Mouse (Mus musculus) left cerebral cortex, adult 2 months (tissue): ENCODE results near the gene Scin. TPM values are rescaled to one million over a fixed set of nuclear protein-coding genes. Genes with fewer than 3 reads are reported as not detected.

ENCODE experiments used
- DNase-seq, 2 experiments: peaks; one replicate each; pipeline ENCODE4 v3.0.0; 2021 to 2022; ENCODE audit warnings: low spot score in 2 of 2, mixed read lengths in 1 of 2; ENCODE audit errors: extremely low spot score in 1 of 2
- H3K27ac ChIP-seq: fragments of 200-600 bp; 2 replicates; pipeline ENCODE4 v1.8.1; 2022
- H3K4me3 ChIP-seq: fragments of 200-600 bp; 2 replicates; pipeline ENCODE4 v1.8.1; 2022
- CTCF ChIP-seq: fragments of 200-600 bp; IDR thresholded peaks from 2 replicates; pipeline ENCODE4 v1.8.1; 2022; ENCODE audit warnings: antibody characterized with exemption, mild to moderate bottlenecking, moderate library complexity
- intact Hi-C: fragments of 180-260 bp; cut with DNase I; formaldehyde crosslinking; loops from one replicate; pipeline ENCODE4 v1.15.1; 2025
- total RNA-seq, 2 experiments: library from RNA; stranded (reverse); gene quantifications; 2 replicates each; pipeline ENCODE4 v1.2.3; 2021

Scin gene
- total RNA-seq, 2 experiments from 2014 or later, result not detected

GRCm38 (mm10) chr12:40040067-40040466 is 94.0 kb downstream of the Scin start:
- DNase-seq, result peak in 1 of 2 experiments; percentile 22
- intact Hi-C loops, result loop anchor here (1.0 kb wide), 1 partner anchor 530 kb away; no protein-coding TSS in a partner anchor
- H3K27ac ChIP-seq, result no peak overlapping the region
- TF ChIP-seq CTCF, result peak; percentile 75
- no peak overlapping the region for H3K4me3 ChIP-seq

- Histone ChIP-seq H3K4me3 (peak within 1 kb of the TSS; percentile 86), H3K27ac (peak within 1 kb of the TSS; percentile 97)
- intact Hi-C loops, result loop anchor here (1.0 to 5.0 kb wide), 5 partner anchors 61 to 373 kb away; no protein-coding TSS in a partner anchor
- no peak for TF ChIP-seq CTCF
- DNase-seq, result peak; percentile 88 to 90
Observed at GRCm38 (mm10) chr12:40037876-40038463, 96.1 kb downstream of the Scin start, which contains the start of gene Arl4a. Arl4a (minus strand) TSS chr12:40038025.

GRCm38 (mm10) chr12:40037226-40037813 is 96.7 kb downstream of the Scin start:
- TF ChIP-seq CTCF, result peak; percentile 56
- H3K27ac ChIP-seq, result peak overlapping the region; percentile 95
- peak overlapping the region; percentile 86 for H3K4me3 ChIP-seq
- intact Hi-C loops, result loop anchor here (1.0 to 5.0 kb wide), 5 partner anchors 61 to 372 kb away; no protein-coding TSS in a partner anchor
- peak; percentile 99 for DNase-seq

GRCm38 (mm10) chr12:40036666-40037065 is 97.4 kb downstream of the Scin start:
- H3K4me3 ChIP-seq, result peak overlapping the region; percentile 86
- DNase-seq, result no peak
- TF ChIP-seq CTCF, result no peak
- intact Hi-C loops, result loop anchor here (1.0 to 5.0 kb wide), 5 partner anchors 60 to 371 kb away; no protein-coding TSS in a partner anchor
- H3K27ac ChIP-seq, result peak overlapping the region; percentile 84

- no peak for TF ChIP-seq CTCF
- Histone ChIP-seq H3K4me3 (peak overlapping the region; percentile 86), H3K27ac (peak overlapping the region; percentile 84)
- DNase-seq, result no peak
- intact Hi-C loops, result loop anchor here (5.0 kb wide), 2 partner anchors 168 to 303 kb away; no protein-coding TSS in a partner anchor
Observed at GRCm38 (mm10) chr12:40035506-40035905, 98.5 kb downstream of the Scin start.

GRCm38 (mm10) chr12:40029201-40029600 is 104.8 kb downstream of the Scin start:
- no peak overlapping the region for H3K27ac ChIP-seq
- no peak for DNase-seq
- TF ChIP-seq CTCF, result no peak
- H3K4me3 ChIP-seq, result no peak overlapping the region
- intact Hi-C loops, result no loop called here

GRCm38 (mm10) chr12:40027846-40028245 is 106.2 kb downstream of the Scin start:
- DNase-seq, result no peak
- Histone ChIP-seq H3K4me3 (no peak overlapping the region), H3K27ac (no peak overlapping the region; the same call in 1 of the 2 replicates)
- TF ChIP-seq CTCF, result no peak
- intact Hi-C loops, result no loop called here

- H3K27ac ChIP-seq, result no peak overlapping the region; the same call in 1 of the 2 replicates
Observed at GRCm38 (mm10) chr12:40027444-40027843, 106.6 kb downstream of the Scin start.

GRCm38 (mm10) chr12:40023918-40024317 is 110.1 kb downstream of the Scin start:
- Histone ChIP-seq H3K27ac (no peak overlapping the region), H3K4me3 (no peak overlapping the region)
- no peak for DNase-seq
- intact Hi-C loops, result no loop called here
- no peak for TF ChIP-seq CTCF

More at GRCm38 (mm10) chr12:40027444-40027843, 106.6 kb downstream of the Scin start:
- TF ChIP-seq CTCF, result no peak
- DNase-seq, result no peak
- intact Hi-C loops, result no loop called here
- H3K4me3 ChIP-seq, result no peak overlapping the region

GRCm38 (mm10) chr12:40023014-40023642 is 110.9 kb downstream of the Scin start:
- Histone ChIP-seq H3K4me3 (no peak overlapping the region), H3K27ac (no peak overlapping the region)
- intact Hi-C loops, result no loop called here
- no peak for DNase-seq
- TF ChIP-seq CTCF, result no peak

- TF ChIP-seq CTCF, result no peak
- no peak overlapping the region for H3K4me3 ChIP-seq
- intact Hi-C loops, result no loop called here
- no peak for DNase-seq
- H3K27ac ChIP-seq, result no peak overlapping the region
Observed at GRCm38 (mm10) chr12:40022344-40022743, 111.7 kb downstream of the Scin start.

GRCm38 (mm10) chr12:40017955-40018505 is 116.0 kb downstream of the Scin start:
- Histone ChIP-seq H3K27ac (no peak overlapping the region; the same call in 1 of the 2 replicates), H3K4me3 (no peak overlapping the region)
- no peak for DNase-seq
- TF ChIP-seq CTCF, result no peak
- intact Hi-C loops, result no loop called here
